ENCODE assay signal across 8 mouse cellular contexts in genomic region chr15:83563327-83563856, GRCm38 (mm10). TPM values are rescaled to one million over a fixed set of nuclear protein-coding genes. Genes with fewer than 3 reads are reported as not detected.
A peak's percentile ranks its signal among the peaks of the same experiment; 100 is the strongest.
DNase-seq lines count a peak whose midpoint lies in the region; ATAC-seq lines count a peak whose summit lies in the region.

Gene Tspo (plus strand): TSS chr15:83563592.
Gene Mcat (minus strand): TSS chr15:83563787.

- DNase-seq in retina, postnatal 1 day, result peak; percentile 54
- no peak for DNase-seq in retina, embryonic 14.5 days (ENCODE audit: low spot score)
- DNase-seq in heart, postnatal 10 days, result peak; percentile 67 to 70
- peak; percentile 75 to 87 for DNase-seq in kidney, postnatal 36 days
- peak; percentile 87 to 93 for DNase-seq in spleen, postnatal 4 days (ENCODE audit: low spot score in 2 of 2)
- DNase-seq in layer of hippocampus, adult 9-11 months, result no peak

- intact Hi-C loops in heart, postnatal 10 days (cut with DNase I), result loop anchor here (5.0 kb wide), 1 partner anchor 36 kb away; the partner anchor contains the start of gene Bik

- ATAC-seq in erythroid progenitor cell, adult 5-6 weeks (replicated peaks; ENCODE audit: low FRiP score, poor library complexity, severe bottlenecking), result peak; percentile 79
- peak; percentile 60 for ATAC-seq in megakaryocyte progenitor cell, adult 5-6 weeks (replicated peaks; ENCODE audit: poor library complexity)

RNA-seq across cellular contexts. Expression of gene Tspo, which starts in this region (rescaled TPM):
- 133 TPM in 2 replicates for total RNA-seq in erythroid progenitor cell, adult 5-6 weeks (2015; ENCODE audit: low replicate concordance)
- total RNA-seq in erythroid progenitor cell, adult 5-6 weeks (2017; ENCODE audit: low replicate concordance), result 92.7 and 104 TPM in 2 replicates
- 10 to 100 TPM; 81.5 to 89.5 TPM for total RNA-seq in heart, postnatal 10 days (2021)
- total RNA-seq in megakaryocyte progenitor cell, adult 5-6 weeks (2015), result 123 and 129 TPM in 2 replicates
- total RNA-seq in megakaryocyte progenitor cell, adult 5-6 weeks (2017), result 70.4 and 103 TPM in 2 replicates

RNA-seq across cellular contexts. Expression of gene Mcat, which starts in this region (rescaled TPM):
- 3.4 and 7.9 TPM in 2 replicates for total RNA-seq in erythroid progenitor cell, adult 5-6 weeks (2015; ENCODE audit: low replicate concordance)
- total RNA-seq in erythroid progenitor cell, adult 5-6 weeks (2017; ENCODE audit: low replicate concordance), result 2.8 and 13.2 TPM in 2 replicates
- 10 to 100 TPM; 31.9 to 34.1 TPM for total RNA-seq in heart, postnatal 10 days (2021)
- 13.2 and 17.6 TPM in 2 replicates for total RNA-seq in megakaryocyte progenitor cell, adult 5-6 weeks (2015)
- total RNA-seq in megakaryocyte progenitor cell, adult 5-6 weeks (2017), result 15.3 and 16.3 TPM in 2 replicates

Comparison
In these comparisons a context has a peak if more than half of its experiments do, and no peak if none do; other contexts are left out.
1. DNase-seq: peak in retina, postnatal 1 day (single experiment), heart, postnatal 10 days (2 of 2), kidney, postnatal 36 days (2 of 2) and spleen, postnatal 4 days (2 of 2); none in retina, embryonic 14.5 days (single experiment) and layer of hippocampus, adult 9-11 months (single experiment).